Mouse (Mus musculus): ENCODE data around the gene Metrn.

Gene Metrn

DNA sequence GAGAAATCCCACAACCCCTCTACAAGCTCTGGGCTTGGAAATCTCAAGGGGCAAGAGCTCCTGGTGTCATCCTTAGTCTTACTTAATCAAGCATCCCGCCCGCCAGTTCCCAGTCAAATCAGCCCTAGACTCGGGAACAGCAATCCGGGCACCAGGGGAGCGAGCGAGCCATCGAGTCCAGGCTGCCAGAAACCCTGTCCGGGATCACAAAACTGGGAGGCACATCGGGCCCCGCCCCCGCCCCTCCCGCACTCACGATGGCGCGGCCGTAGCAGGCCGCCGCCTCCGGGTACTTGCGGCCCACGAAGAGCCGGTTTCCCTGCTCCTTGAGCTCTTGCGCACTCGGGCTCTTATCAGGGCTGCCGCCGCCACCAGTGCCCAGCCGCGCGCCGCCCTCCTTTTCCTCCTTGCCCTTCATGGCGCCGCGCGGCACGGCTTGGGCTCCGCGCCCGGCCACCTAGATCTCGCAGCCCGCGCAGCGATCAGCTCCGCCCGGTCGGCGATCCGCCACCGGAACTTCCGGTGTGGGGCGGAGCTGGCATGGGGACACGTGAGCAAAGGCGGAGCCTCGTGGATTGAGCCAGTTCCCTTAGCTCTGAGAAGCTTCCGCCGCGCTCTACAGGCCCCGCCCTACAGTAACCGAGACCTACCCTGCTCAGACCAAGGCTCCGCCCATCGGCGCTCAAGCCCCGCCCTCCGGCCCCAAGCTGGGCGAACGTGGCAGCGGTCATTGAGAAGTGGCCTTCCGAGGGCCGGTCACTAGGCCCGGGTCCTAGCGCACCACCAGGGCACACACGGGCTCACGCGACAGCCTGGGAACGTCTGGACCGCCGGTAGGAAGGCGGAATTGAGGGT is 35.7 kb upstream of the Metrn start:
- in situ Hi-C loops (cut with MboI; ENCODE audit: unreplicated experiment in 2 of 2) = no loop called here

DNA sequence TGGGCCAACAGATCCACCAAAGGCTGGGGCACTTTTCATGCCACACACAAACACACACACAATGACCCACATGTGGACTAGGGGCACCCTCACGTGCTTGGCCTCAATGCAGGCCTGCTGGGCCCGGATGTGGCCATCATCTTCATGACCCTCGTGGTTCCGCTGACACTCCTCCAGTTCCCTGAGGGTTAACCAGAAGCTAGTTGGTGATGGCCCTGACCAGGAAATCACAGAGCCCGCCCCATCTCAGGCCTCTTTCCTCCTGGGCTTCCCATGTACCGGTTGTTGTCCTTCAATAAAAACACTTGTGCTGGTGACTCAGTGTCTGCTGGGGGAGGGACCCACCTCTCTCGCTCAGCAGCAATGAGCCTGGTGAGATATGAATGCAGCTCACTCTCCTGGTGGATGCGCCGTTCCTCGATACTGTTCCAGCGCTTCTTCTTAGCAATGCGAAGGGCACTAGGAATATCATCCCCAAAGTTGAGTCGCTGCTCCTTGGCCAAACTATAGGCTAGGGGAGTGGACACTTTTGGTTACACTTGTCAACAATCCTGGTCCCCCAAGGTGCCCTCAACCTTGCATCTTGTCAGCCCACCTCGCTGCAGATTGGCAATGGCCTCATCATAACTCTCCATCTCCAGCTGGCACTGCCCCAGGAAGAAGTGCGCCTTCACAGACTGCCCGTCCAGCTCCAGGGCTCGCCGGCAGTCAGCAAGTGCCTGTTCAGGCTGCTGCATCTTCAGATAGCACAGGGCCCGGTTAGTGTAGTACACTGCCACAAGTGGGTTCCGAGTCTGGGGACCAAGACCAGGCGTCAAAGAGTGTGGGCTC is 34.7 kb upstream of the Metrn start:
- in situ Hi-C loops (cut with MboI; ENCODE audit: unreplicated experiment in 2 of 2) = no loop called here

DNA sequence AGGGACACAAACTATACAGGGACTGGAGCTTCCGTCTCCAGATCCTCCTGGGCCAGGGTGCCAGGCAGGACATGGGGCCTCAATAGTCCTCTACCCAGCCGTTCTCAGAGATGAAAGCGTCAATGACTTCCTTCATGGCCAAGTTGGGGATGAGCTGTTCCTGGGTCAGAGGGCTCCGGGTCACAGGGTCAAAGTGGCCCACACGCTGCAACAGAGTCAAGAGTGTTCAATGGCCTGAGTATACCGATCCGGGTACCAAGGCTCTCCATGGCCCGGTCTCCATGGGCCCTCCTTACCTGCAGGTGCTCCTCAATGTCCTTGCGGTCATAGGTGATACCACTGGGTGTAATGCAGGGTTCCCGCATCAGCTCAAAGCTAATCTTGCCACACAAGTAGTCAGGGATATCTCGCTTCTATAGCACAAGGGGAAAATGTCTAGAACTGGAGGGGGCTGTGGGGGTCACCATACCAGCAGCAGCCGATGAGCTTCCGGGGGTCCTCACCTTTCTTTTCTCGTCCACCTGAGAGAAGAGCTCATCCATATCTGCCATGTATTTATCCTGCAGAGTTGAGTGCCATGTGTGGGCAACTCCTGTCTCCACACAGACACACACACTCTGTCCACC is 34.0 kb upstream of the Metrn start:
- in situ Hi-C loops (cut with MboI; ENCODE audit: unreplicated experiment in 2 of 2) = no loop called here

DNA sequence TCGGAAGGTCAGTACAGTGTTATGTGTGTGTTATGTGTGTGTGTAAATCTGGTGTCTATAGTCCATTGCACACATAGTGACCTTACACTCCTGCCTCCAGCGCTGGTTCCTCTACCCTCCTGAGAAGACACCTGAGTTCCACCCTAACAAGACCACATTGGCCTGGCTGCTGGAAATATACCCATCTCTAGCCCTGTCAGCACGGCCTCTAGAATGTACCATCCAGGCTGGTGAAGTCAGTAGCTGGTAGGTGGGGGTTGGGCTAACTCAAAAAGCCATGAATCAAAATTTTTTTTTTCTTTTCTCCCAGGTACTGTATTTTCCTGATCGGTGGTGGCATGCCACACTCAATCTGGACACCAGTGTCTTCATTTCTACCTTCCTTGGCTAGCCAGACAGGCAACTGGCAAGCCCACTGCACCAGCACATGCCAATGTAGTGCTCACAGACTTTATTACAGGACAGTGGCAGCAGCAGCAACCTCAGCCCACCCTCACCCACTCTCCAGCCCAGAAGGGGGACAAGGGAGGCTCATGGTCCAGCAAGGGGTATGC is 33.3 kb upstream of the Metrn start:
- in situ Hi-C loops (cut with MboI; ENCODE audit: unreplicated experiment in 2 of 2) = no loop called here

DNA sequence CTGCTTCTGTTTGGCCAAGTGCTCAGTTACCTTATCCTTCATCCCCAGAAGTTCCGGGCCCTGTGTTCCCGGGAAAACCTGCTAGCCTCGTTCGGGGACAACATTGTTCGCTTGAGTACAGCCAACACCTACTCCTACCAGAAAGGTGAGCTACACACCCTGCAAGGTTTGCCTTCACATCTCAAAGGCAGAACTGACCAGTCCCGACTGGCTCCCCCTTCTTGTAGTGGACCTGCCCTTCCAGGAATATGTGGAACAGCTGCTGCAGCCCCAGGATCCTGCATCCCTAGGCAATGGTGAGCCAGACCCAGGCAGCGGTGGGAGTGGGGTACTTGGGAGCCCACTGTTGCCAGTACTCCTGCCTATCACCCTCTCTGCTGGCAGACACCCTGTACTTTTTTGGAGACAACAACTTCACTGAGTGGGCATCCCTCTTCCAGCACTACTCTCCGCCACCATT is 32.7 kb upstream of the Metrn start:
- in situ Hi-C loops (cut with MboI; ENCODE audit: unreplicated experiment in 2 of 2) = no loop called here

DNA sequence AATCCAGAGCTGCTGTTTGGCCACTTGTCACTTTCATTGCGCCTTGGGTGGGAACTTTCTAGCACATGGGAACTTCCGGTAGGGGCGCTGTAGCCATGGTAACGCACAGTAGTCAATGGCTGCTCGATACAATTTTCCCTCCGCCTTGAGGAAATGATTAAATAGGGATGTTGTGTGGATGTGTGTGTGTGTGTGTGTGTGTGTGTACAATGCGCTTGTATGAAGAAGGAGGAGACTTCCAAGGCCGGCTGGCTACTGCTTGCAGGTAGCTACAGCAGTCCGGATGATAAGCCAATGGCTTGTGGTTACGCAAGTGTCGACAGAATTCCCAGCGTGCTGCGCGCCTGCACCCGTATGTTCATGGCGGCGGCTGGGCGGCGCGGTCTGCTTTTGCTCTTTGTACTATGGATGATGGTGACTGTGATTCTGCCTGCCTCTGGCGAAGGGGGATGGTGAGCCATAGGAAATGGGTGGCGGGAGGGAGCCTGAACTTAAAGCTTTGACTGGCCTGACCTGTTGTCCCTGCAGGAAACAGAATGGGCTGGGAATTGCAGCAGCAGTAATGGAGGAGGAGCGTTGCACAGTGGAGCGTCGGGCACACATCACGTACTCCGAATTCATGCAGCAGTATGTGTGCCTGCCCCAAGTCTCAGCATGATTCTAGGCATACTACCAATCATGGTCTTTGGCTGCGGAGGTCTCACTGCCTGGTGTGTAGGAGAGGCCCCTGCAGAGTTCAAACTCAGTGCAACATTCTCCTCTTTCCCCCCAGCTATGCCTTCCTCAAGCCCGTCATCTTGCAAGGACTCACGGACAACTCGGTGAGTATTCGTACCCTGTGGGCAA is 32.0 kb upstream of the Metrn start, which contains the start of gene Jmjd8:
TSS of gene Jmjd8 (plus strand) at position 156 of the 846 bp plus-strand sequence.
- in situ Hi-C loops (cut with MboI; ENCODE audit: unreplicated experiment in 2 of 2) = no loop called here

DNA sequence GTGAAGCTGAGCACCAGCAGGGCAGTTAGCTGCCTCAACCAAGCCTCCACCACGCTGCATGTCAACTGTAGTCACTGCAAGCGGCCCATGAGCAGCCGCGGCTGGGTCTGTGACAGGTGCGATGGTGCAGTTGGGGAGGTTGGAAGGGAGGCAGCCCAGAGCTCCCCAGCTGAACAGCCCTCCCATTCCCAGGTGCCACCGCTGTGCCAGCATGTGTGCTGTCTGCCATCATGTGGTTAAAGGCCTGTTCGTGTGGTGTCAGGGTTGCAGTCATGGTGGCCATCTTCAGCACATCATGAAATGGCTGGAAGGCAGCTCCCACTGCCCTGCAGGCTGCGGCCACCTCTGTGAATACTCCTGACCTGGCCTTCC is 31.3 kb upstream of the Metrn start:
- in situ Hi-C loops (cut with MboI; ENCODE audit: unreplicated experiment in 2 of 2) = no loop called here

DNA sequence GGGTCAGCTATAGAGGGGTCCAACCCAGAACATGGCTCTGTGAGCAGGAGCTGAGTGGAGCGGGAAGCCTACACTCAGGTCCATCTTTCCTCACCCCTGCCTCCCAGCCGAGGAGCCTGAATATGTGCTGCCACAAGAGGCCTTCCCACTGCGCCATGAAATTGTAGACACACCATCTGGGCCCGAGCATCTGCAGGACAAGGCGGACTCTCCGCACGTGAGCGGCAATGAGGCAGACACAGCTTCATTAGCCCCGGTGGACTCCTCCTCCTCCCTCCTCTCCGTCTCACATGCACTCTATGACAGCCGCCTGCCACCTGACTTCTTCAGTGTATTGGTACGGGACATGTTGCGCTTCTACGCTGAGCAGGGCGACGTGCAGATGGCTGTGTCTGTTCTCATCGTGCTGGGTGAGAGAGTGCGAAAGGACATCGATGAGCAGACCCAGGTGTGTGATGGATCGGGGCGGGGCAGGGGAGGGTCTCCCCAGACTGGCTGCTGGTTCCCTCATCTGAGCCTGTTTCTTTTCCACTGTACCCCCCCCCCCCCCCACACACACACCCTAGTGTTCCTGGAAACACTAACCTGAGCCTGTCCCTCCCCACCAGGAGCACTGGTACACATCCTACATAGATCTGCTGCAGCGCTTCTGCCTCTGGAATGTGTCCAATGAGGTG is 30.7 kb upstream of the Metrn start:
- in situ Hi-C loops (cut with MboI; ENCODE audit: unreplicated experiment in 2 of 2) = no loop called here

DNA sequence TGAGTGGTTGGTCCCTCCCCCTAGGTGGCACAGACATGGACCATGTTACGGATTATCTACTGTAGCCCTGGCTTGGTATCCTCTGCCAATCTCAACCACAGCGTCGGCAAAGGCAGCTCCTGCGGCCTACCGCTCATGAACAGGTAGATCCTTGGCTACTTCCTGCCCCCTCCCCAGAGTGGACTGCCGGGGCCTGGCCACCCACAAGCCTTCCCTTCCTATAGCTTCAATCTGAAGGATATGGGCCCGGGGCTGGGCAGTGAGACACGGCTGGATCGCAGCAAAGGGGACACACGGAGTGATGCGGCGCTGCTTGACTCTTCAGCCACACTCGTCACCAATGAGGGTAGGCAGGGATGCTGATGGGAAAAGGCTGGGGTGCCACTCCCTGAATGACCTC is 30.1 kb upstream of the Metrn start:
- in situ Hi-C loops (cut with MboI; ENCODE audit: unreplicated experiment in 2 of 2) = no loop called here

DNA sequence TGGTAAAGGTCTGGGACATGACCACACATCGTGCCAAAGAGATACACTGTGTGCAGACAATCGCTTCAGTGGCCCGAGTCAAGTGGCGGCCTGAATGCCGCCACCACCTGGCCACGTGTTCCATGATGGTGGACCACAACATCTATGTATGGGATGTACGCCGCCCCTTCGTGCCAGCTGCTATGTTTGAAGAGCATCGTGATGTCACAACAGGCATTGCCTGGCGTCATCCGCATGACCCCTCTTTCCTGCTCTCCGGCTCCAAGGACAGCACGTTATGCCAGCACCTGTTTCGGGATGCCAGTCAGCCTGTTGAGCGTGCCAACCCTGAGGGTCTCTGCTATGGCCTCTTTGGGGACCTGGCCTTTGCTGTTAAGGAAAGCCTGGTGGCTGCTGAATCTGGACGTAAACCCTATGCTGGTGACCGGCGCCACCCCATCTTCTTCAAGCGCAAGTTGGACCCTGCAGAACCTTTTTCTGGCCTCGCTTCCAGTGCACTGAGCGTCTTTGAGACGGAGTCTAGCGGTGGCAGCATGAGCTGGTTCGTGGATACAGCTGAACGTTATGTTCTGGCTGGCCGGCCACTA is 29.1 kb upstream of the Metrn start:
- in situ Hi-C loops (cut with MboI; ENCODE audit: unreplicated experiment in 2 of 2) = no loop called here

DNA sequence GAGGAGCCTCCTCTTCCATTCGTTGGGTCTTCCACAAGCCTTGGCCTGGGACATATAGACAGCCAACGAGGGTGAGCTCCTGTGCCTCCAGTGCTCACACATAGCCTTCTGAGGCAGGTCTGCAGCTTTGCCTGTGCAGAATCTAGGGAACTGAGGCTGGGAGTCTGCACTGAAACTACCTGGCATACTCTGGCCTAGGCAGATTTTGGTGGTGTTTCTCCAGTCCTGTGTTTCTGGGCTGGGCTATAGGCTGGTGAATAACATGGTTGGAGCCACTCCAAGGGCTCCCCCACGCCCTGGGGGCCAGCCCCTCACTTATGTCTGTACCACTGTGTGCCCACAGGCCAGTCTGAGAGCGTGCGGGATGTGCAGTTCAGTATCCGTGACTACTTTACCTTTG is 28.4 kb upstream of the Metrn start:
- in situ Hi-C loops (cut with MboI; ENCODE audit: unreplicated experiment in 2 of 2) = no loop called here

DNA sequence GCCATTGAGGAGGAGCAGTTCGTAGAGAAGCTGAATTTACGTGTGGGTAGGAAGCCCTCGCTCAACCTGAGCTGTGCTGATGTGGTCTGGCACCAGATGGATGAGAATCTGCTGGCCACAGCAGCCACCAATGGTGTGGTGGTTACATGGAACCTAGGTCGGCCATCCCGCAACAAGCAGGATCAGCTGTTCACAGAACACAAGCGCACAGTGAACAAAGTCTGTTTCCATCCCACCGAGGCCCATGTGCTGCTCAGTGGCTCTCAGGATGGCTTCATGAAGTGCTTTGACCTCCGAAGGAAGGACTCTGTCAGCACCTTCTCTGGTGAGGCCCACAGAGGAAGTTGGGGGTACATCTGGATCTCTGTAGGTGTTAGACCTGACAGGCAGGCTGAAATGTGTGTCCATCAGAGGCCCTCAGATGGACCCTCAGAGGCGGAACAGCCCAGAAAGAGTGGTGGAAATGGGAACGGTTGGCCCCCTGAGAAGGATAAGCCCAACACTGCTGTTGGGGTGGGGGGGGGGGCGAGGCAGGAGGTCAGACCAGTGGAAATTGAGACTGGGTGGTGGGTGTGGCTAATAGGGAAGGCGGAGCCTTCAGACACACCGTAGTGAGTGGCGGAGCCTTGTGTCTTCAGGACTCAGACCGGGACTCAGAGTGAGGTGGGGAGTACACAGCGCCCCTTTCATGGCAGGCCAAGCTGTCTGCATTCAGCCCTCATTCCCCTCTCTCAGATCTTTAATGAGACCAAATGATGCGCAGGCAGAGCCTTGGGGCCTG is 27.6 kb upstream of the Metrn start:
- in situ Hi-C loops (cut with MboI; ENCODE audit: unreplicated experiment in 2 of 2) = no loop called here

DNA sequence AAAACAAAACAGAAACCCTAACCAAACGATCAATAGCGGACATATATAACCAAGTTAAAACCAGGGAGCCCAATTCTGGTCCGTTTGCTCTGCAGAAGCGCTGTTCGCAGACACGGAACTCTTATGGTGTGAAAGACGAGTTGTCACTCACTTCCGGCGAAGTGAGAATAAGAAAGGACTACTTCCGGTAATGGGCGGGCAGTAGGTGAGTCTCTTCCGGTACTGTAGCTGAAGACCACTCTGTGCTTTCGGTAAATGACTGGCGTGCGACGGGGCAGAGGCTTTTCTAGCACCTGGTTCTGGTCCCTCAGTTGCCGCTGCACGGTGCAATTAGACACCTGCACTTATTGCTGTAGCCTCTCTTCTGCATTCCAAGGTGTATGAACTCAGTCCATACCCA is 26.5 kb upstream of the Metrn start, which contains the start of gene Wdr24:
TSS of gene Wdr24 (plus strand) at position 176 of the 400 bp plus-strand sequence.
- in situ Hi-C loops (cut with MboI; ENCODE audit: unreplicated experiment in 2 of 2) = no loop called here

DNA sequence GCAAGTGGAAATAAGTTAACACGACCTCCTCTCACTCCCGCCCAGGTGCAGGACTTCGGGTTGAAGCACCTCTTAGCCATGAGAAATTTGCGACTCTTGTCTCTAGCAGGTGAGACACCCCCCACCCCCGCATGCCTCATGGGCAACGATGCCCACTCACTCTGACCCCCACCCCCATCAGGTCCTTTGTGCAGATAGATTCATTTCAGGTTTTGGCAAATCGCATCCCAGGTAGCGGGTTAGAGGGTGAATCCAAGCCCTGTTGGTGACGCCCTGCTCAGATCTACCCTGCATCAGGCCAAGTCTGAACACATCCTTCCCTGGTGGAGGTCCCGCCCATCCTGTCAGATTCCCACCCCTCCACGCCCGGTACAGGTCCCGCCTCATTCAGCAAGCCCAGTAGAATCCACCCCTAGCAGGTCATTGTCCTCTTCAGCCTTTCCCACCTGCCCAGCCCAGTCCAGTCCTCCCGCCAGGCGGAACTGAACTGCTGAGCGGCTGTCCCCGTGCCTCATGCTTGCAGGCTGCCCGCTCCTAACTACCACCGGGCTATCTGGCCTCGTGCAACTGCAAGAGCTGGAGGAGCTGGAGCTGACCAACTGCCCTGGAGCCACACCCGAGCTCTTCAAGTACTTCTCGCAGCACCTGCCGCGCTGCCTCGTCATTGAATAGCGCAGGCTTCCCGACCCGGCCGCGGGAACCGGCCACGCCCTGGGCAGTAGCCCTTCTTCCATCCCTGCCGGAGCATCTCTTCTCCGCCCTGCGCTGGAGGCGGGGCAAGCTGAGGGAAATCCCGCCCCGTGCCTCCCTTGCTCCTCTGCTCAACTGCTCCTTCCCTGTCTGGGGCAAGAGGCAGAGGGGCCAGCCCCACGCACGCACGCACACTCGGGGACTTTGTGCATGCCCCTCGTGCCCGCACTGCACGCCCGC is 22.2 kb upstream of the Metrn start:
- in situ Hi-C loops (cut with MboI; ENCODE audit: unreplicated experiment in 2 of 2) = loop anchor here in 1 of 2 experiments (10.0 kb wide), 1 partner anchor 424 kb away; no protein-coding TSS in a partner anchor

DNA sequence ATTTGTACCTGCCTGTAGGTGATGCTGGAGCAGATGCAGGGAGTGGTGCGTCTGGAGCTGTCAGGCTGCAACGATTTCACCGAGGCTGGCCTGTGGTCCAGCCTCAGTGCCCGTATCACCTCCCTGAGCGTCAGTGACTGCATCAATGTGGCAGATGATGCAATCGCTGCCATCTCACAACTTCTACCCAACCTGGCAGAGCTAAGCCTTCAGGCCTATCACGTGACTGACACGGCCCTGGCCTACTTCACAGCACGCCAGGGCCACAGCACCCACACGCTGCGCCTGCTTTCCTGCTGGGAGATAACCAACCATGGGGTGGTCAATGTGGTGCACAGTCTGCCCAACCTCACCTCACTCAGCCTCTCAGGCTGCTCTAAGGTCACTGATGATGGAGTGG is 20.7 kb upstream of the Metrn start:
- in situ Hi-C loops (cut with MboI; ENCODE audit: unreplicated experiment in 2 of 2) = loop anchor here in 1 of 2 experiments (10.0 kb wide), 1 partner anchor 423 kb away; no protein-coding TSS in a partner anchor

DNA sequence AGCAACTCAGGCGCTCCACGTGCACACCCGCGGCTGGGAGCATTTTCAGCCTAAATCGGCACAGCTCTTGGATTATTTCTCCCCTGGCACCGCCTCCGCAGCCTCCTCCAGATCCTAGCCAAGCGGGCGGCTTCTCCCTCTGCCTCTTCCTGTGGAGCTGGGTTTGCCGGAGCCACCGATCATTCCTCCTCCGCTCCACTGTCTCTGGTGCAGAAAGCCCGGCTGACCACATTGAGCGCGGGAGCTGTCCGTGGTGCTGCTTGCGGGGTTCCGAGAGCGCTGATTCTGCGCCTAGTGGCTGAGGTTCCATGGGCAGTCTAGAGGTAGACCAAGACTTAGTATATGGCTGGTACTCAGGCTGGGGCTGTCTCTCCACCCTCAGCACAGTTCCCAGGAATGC is 16.5 kb upstream of the Metrn start:
- in situ Hi-C loops (cut with MboI; ENCODE audit: unreplicated experiment in 2 of 2) = loop anchor here (5.0 to 10.0 kb wide), 2 partner anchors 46 to 419 kb away; no protein-coding TSS in a partner anchor

DNA sequence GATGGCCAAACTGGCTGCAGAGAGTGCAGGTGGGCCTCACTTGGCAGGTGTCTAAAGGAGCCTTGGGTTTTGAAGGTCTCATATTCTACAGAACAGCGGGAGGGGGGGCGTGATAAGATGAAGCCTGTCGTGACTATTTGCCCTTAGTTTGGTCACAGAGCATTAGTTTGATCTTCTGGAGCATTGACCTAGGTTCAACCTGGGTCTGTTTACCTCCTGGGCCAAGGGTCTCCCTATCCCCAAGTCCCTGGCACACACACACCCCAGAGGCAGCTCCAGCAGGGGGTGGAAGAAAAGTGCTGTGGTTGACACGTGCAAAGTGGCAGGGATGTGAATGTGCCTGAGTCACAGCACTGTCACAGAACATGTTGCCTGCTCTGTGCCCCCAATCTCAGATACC is 14.0 kb upstream of the Metrn start:
- in situ Hi-C loops (cut with MboI; ENCODE audit: unreplicated experiment in 2 of 2) = loop anchor here (5.0 to 10.0 kb wide), 2 partner anchors 44 to 416 kb away; no protein-coding TSS in a partner anchor

Measured in v-Abl transformed pro-B cells (cell line).